Mouse (Mus musculus): ENCODE data around the gene Gulp1. TPM values are rescaled to one million over a fixed set of nuclear protein-coding genes. Genes with fewer than 3 reads are reported as not detected.

Gene Gulp1
- 10 to 100 TPM; 10.2 to 14.7 TPM for total RNA-seq (2021)

DNA sequence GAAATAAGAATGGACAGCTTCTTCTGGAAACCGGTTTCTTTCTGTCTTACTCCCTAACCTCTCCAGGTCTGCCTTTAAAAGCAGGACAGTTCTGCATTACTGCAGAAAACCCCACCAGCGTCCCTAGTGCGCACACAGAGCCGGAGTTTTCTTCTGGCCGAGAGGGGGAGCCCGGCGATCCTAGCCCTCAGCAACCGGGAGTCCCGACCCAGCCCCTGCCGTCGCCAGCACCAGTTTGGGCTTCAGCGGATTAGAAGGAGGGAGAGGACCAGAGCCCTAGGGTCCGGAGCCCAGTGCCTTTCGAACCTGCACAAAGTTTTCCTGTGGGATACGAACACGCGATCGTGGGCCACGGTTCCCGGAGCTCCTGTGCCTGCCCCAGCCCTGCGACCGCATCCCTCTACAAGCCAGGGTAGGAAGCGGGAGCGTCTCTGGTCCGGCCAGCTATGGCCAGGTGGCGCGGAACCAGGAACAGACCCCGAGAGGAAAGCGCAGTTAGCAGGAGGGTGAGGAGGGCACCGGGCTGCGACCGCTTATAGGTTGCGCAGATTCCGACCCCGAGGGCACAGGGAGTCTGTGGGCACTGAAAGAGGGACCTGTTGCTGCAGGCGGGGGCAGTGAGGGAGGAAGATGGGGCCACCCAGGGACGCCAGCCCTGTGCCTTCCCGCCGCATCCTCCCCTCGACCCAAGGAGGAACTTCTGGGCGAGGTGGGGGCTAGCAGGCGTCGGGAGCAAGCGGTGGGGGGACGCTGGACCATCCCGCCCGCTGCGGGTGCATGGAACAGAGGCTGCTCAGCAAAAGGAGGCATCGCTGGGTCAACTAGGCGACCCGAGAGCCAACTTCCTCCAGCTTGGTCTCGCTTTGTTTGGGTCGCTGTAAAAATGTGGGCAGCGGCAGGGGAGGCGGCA lies at the start of gene Gulp1:
Gene Gulp1, plus strand, starts transcription at position 51 of the 910 bp plus-strand sequence.
- DNase-seq, result peak; percentile 82

DNA sequence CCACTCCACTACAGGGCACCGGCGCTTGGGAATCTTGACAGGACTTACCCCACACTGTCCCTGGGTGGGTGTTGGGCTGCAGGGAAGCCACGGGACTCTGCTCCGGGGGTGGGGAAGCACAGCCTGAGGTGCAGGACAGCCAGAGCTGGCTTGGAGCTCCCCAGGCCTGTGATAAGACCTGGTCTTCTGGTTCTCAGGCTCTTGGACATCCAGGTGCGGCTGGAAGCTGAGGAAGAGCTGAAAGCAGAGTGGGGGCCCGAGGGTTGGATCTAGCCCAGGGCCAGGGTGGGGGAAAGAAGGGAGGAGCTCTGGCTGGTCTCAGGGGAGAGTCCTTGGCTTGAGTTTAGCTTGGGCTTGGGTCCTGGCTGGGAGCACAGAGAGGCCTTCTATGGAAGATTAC lies 1.1 kb upstream of the Gulp1 start:
- peak; percentile 13 for DNase-seq

DNA sequence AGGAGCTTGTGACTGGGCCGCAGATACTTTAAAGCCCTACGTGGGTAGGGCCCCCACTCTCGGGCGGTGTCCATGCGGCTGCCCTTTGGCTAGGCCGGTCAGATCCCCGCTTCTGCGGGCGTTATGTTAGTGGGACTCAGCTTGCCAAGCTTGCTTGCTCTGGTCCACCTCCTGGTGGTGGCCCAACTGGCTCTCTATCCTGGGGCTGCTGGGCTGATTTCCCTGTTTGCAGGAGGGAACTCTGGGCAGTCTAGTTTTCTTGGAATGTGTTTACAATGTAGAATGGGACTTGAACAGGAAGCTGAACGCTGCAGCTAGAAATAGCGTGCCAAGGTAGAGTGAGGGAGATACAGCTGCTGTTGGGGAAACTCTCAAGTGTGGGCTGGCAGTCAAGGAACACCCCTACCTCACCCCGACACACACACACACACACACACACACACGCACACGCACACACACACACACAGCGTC lies 1.1 kb downstream of the Gulp1 start:
- peak; percentile 64 for DNase-seq

DNA sequence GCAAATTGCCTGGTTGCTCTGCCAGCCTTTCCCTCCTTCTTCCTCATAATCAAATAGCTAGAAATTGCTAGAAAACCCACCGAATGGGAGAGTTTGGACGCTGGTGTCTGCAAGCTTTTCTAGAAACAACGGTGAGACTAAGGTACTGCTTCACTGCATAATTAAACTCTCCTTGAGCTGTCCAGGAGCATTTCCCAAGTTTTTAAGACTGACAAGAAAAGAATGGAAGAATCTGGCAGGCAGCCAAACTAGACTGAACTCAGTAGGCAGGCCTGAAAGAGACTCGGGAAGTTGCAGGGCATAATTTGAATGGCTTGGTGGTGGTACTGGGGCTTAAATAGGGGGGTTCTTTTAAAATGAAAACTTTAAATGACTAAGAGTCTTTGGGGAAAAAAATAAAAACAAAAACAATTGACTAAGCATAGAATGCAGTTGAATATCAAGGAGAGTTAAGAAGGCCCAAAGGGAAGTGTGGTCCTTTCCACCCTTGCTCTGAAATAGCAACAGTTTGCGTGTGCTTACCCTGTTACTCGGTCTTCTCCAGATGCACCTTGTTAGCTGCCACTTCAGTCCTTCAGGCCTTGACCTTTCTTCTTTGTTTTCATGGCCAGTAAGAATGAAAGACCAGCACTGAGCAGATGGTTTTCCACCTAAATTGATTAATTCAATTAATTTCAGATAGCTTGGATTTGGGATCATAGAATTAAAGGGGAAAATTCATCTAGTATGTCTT lies 2.0 kb downstream of the Gulp1 start:
- peak; percentile 52 for DNase-seq

DNA sequence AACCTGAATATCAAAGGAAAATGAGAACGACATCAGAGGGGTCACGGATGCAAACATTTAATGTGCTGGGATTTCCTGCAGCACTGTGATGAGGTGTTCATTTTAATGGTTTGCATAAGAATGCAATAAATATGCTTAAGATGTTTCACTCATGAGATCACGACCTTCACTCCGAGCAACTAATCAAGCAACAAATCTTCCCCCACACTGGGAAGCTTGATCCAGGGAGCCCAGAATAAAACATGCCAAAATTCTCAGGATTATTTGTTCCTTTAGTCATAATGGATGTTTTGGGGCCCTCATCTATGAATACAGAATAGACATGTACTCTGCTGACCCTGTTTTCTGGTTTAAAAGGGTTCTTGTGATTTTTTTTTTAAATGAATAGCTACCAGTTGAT lies 16.1 kb downstream of the Gulp1 start:
- DNase-seq, result no peak

DNA sequence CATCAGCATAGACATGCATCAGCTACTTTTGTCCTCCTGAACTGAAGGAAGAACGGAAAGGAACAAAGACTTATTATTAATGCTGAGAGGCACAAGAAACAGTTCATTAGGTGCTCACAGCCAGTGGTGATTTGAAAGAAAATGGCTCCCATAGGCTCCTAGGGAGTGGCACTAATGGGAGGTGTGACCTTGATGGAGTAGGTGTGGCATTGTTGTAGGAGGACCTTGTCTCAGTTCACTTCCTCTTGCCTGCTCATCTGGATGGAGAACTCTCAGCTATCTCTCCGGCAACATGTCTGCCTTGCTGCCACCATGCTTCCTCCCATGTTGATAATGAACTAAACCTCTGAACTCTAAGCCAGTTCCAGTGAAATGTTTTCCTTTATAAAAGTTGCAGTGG lies 17.0 kb downstream of the Gulp1 start:
- no peak for DNase-seq

DNA sequence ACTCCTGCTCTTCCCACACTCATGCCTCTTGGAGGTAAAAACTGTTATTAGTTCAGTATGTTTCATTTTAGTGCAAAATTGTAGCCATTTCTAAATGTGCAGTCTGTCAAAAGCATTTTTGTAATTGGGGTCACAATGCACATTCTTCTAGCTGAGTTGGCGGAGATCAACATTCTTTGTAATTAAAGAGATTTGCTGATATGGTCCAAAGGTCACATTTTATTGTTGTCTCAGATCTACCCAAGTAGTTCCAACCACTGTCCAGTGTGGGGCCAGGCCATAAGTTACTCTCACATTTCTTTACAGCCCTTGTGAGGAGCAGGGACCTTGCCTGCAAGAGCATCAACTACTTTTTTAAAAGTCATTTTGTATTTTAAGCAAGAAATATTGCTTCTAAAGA lies 24.7 kb downstream of the Gulp1 start:
- no peak for DNase-seq

DNA sequence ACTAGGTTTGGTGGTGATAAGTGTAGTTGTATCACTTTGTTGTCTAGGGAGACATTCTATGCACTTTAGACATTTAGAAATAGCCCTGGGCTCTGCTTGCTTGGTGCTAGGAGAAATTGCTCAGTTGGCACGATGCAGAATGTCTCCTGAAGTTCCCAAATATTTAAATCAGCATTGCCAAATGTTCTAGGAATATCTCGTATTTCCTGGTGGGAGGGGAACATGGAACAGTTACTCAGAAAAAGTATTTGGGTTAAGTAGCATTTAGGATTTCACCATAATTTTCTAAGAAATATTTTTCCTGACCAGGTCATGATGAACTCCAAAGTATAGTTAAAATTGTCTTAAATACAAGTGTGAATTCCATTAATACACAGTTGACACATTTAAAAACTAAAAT lies 25.3 kb downstream of the Gulp1 start:
- no peak for DNase-seq

DNA sequence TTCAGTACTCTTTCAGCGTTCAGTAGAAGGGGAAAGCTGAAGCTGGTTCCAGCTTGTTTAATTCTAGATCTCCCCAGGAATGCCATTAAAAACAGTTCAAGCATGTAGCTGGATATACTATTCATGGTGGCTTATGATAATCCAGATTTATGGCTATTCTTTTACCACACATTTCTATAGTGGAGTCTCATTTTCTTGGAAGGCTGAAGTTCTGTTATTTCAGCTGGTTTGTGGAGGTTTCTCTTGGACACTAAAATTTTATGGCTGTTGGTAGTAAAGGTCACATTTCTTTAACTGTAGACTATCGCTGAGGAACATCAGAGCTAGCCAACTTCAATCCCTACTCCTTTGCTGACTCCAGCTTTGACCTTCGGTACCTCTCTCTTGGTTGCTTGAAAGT lies 29.1 kb downstream of the Gulp1 start:
- DNase-seq, result no peak

DNA sequence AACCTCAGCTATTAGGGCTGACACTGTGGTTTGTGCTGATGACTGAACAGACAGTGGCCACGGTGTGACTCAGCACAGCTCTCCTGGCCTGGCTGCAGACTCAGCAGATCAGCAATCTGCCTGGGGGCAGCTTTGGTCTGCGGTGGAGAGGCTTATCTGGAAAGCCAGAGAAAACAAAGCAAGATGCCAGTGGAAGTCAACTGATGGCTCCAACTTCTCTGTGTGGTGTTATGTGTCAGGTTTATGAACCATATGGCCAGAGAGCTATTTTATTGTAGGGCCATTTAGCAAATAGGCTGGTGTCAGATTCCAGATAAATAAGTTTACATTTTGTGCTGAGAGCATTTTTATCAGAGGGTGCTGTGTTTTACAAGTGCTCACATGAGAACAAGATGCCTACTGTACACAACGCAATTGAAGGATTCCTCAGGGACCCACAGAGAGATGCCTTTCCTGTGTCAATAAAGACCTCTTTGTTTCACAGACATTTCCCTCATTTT lies 33.6 kb downstream of the Gulp1 start:
- peak; percentile 7 for DNase-seq

DNA sequence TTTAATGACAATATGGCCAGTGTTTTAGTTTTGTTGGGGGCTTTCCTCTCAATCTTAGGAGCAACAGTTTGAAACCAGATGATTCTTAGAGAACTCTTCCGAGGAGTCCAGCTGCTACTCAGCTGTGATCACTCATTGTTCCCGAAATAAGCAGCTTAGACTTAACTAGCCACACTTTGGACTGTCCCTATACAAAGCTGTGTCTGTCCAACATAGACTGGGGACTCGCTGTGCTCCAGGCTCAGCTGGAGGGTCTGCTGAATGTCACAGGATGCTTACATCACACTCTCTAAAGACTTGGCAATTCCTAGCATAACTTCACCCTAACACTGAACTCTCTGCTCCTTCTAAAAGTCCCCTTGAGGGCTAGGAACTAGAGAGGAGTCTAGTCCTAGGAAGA lies 40.4 kb downstream of the Gulp1 start:
- DNase-seq, result peak; percentile 10

DNA sequence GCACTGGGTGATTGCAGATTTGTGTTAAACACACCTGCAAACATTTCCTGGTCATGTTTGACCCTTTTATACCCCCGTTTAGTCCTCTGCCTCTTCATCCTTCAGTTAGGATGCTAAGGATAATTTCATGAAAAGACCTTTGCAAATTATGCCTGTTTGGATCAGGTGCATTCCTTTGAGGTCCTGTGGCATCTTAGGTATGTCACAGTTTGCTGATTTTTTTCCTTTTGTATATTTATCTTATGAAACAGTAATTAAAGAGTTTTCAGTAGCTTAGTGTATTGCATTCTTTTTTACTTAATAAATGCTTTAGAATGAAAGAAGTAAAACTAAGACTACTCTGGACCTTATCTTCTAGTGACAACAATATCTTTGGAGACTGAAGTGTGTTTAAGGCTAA lies 41.8 kb downstream of the Gulp1 start:
- DNase-seq, result no peak

DNA sequence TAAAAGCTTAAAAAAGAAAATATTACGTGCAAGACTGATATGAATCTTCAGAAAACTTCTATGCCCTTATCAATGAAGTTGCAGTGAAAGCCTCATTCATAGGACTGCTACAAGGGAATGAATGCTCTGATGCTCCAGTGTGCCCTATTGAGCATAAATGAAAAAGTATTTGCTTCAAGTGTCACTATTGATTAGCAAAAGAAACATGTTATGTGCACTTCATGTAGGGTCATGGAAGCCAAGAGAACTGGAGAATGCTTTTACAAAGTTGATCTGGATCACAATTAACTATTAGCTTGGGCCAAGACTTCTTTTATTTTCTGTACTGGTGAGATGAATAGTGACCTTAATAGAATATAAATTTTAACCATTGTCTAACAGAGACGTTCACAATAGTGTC lies 47.0 kb downstream of the Gulp1 start:
- no peak for DNase-seq

DNA sequence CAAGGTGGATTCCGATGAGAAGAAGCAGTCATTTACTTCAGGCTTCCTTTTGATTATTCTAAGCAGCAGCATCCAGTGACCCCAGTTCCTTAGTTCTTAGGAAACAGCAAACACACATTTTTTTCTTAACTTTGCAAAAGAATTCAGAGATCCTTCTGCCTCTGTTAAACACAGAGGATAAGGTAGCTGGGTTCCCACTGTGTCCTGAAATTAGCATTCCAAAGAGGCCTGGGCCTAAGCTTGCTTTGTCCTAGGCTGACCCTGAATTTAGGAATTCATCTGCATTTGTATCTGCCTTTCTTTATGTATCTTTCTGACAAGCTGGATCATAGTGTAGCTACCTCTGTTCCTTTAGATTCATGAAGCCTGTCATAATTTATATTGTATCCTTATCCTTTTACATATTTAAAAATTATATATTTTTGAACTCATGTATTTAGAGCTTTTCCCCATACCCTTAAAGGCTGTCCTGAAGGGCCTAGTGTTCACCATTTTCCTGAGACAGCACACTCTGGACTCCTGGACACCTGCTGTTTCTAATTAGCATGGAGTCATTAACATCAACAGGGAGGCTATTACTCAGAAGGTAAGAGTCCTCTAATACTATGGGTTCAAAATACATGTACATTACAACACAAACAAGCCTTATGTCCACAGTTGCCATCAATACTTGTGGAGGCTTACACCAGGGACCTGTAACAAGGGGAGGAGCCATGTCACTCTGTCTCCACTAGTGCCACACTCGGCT lies 62.2 kb downstream of the Gulp1 start:
- no peak for DNase-seq

DNA sequence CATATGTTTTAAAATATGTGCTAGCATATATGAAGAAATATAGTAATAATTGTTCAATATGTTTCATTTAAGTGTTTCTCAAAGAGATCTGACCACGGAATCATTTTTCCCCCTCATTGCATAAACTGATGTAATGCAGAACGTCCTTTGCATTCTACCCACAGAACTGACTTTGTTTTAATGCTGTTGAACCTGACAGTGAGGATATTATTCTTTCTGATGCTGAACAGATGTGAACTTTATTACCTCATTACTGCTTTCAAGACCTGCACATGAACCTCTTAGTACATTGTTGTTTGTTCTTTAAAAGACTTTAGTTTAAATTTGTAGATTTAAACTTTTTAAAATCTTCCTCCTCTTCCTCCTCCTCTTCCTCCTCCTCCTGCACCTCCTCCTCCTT lies 67.4 kb downstream of the Gulp1 start:
- no peak for DNase-seq

DNA sequence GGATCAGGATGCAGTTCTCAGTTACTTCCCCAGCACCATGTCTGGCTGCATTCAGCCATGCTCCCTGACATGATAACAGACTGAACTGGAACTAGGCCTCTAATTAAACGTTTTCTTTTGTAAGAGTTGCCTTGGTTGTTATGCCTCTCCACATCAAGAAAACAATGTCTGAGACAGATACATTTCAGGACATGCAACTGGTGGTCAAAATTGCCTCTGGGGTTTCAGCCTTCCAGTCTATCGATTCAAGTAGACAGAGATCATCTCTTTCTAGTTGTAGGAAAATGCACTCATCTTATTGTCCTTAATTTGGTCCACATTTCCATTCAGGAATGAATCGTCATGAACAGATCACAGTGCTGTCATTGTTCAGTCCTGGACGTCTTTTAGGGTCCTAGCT lies 83.2 kb downstream of the Gulp1 start:
- no peak for DNase-seq

DNA sequence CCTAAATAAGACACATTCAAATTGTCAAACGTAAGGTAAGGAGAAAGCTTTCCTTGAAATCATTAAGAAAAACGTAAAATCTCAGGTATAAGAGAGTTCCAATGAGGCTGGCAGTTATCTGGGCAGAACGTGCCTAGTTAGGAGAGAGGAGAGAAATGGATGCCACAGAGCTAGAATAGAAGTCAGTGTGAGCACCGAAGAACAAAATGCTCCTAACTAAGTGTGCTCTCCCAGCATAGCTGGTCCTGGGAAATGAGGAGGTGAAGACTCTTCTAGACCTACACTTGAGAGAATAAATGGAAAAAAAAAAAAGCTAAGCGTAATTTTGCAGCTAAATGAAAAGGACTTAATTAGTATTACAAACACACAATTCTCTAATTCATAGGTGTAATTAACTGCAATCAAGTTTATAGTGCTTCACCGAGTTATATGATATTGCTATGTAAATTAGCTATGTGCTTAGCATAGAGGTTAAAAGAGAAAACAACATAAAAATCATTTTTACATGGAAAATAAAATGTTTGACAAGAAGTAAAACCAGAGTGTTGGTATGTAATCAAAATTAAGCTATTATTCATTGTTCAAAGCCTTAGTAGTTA lies 94.5 kb downstream of the Gulp1 start:
- no peak for DNase-seq

DNA sequence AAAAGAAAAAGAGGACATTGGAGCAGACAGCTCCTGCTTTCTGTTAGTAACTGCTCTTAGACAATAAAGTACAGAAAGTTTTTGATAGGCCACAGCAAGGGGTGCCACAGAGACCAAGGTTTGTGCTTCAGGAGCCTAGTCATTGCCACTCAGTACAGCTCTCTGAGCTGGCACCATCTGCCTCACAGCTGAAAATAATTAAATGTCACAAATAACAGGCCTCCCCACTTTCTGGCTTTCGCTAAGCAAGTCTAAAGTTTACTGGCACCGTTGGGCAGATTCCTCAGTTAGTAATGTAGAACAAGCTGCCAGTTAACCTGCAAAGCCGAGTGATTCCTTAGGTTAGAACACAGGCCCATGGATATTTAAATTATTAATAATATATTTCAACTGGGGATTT lies 127.7 kb downstream of the Gulp1 start:
- no peak for DNase-seq

DNA sequence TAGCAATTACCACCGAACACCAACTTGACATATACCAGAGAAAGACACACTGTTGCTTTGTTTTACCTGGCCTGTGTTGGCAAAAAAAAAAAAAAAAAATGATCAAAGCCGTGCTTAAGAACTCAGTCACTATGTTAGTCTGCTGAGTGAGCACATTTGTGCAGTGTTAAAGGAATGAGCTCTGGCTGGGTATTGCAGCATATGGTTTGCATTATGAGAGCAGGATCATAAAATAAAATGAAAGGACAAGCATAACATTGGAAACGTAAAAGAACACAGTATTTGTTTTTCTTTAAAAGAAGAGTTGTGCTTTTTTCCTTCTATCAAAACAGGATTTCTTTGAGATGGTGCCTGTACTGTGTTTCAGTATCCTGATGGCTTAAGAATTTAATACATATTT lies 128.1 kb downstream of the Gulp1 start:
- DNase-seq, result no peak

DNA sequence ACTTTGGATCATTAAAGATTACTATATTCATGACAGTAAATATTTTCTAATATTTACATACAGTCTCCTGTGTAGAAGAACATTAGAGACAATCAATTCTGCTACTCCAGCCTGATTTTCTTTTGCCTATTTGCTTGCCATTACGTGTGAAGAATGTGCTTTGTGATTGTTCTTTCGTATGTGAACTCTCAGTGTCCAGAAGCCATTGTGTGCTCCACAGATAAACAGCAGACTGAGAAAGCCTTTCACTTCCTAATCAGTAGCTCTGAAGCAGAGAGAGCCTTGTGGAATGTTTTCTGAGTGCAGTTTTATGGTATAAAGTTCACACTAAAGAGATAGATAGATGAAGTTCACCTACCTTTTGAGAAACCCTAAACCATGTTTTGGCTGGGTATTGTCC lies 131.2 kb downstream of the Gulp1 start:
- DNase-seq, result no peak

DNA sequence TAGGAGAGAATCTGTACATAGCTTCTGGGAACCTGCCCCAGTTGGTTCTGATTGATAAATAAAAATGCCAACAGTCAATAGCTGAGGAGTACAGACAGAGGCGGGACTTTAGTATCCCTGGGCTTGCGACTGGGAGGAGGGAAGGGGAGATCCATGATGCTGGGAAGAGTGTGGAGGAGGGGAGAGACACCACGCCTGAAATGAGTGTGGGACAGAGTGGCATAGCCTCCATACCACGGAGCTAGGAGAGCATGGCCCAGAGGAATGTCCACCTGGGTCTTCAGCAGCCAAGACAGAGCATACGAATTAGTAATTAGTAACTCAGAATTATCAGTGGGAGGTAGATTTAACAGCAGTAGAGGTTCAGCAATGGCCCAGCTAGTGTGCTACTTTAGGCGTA lies 132.4 kb downstream of the Gulp1 start:
- no peak for DNase-seq

DNA sequence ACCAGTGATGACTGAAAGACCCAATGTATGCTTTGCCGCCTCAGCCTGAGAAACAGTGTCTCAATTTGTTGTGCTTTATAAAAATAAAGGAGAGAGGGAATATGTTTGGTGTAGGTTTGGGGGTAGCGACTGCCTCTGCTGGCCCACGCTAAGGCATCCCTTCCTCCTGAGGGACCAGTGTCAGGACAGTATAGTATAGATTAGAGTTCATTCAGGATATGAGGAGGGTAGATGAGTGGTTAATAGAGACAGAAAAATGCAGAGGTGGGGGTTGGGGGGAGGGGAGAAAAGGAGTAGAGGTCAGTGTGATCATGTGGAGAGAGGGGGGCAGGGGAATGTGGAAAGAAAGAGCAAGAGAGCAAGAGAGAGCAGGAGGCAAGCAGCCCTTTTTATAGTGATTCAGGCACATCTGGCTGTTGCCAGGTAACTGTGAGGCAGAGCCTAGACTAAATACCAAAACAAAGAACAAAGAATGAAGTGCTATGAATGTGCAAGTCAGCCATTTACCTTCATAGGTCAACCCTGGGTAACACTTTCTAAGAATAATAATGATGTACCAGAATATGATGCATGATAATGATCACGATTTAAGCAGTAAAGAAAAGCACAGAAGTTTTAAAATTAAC lies 169.6 kb downstream of the Gulp1 start:
- no peak for DNase-seq
